Mouse (Mus musculus): ENCODE data around the gene Inip. TPM values are rescaled to one million over a fixed set of nuclear protein-coding genes. Genes with fewer than 3 reads are reported as not detected.

Inip gene
- total RNA-seq, 2 experiments from 2014 or later: 21.7 to 27.0 TPM

DNA sequence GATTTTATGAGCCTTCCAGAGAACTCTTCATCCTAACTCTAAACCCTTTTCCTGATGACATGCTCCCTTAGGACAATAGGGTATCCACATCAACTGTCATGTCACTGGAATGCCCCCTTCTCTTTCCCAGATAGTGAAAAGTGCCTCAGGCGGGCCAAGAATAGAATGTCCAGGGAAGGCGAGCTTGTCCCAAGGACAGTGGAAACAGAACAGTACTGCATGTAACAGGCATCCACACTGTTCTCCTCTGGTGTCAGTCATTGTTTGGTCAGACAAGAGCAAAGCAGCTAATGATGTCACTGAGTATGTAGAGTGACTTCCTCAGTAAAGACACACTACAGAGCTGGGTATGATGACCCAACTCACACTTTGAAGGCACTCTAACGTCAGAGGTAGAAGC is 23.6 kb downstream of the Inip start:
- no peak for DNase-seq (ENCODE audit: low spot score in 2 of 2)

DNA sequence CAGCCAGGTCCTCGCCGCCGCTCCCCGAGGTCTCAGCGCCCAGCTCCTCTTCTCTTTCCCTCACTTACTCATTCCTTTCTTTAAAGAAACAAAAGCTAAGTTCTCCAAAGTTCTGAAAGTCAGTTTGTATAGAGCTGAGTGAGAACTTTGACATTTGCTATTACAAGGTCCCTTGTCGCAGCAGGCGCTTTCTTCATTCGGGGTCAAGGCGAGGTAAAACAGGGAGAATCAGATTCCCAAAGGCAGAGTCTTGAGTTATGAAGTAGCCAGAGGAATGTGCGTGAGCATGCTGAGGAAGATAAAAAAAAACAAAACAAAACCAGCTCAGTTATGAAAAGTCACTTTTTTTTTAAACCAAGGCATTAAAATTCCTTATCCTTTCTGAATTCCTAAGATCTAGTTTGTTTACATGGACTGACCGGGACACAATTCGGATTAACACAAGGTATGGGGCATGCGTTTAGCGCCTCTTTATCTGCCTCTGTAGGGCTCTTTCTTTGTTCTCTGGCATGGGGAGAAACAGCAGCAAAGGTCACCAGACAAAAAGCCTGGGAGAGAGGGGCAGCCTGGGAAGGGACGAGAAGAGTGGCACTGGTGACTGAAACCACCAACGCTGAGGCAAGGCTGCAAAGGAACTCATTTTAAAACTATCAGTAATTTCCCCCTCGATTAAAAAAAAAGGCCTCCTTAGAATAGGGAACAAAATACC is 29.1 kb downstream of the Inip start:
- DNase-seq (ENCODE audit: low spot score in 2 of 2): no peak

DNA sequence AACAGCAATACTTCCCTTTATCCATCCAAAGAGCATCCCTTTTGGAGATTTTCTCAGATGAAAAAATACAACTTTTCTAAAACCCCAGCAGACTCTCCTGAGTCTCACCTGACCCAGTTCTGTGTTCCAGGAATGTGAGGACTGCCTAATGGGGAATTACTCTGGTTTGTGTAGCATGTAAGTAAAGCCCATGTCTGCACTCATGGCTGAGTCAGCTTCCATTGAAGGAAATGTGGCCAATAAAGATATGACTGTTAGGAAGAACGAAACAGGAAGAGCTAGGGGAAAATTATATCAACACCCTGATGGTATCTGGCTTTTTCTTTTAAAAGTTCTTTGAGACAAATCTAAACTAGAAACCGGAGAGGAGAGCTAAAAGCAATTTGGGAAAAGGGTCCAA is 33.7 kb downstream of the Inip start:
- DNase-seq (ENCODE audit: low spot score in 2 of 2): no peak

- DNase-seq (ENCODE audit: low spot score in 2 of 2): no peak
Measured at GRCm38 (mm10) chr4:59765385-59766005, 35.9 kb downstream of the Inip start.

DNA sequence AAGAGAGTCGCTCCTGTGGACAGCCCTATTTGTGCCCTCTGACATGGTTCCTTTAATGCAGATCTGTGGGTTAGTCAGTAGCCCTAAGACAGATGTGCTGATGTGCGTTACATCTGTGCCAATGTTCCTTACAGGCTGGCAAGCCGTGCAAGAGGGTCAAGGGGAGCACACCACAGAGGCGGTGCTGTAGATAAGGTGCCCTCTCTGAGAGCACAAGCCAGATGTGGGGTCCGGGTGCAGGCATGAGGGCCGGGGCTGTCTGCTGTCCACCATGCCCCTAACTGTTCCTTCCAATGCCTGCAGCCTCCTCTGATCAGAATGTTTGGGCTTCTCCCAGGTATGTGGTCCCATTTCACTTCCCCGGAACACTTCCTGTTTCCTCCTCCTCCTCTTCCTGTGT is 36.4 kb downstream of the Inip start:
- no peak for DNase-seq (ENCODE audit: low spot score in 2 of 2)

DNA sequence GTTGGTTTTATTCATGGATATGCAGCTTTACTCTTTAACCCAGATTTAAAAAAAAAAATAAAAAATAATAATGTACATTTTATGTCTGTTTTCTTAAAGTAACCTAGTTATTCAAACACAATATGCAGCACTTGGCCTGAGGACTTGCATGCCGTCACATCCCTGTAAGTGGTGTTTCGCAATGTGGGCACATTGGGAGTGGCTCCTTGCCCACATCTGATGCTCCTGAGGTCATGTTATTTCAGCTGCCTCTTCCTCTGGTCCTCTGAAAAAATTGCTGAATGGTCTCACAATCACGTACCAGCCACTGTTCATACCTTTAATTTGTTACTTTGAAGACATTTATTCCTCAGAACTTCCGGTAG is 40.0 kb downstream of the Inip start:
- DNase-seq (ENCODE audit: low spot score in 2 of 2): no peak

GRCm38 (mm10) chr4:59760636-59761364 is 40.6 kb downstream of the Inip start:
- DNase-seq (ENCODE audit: low spot score in 2 of 2): no peak

DNA sequence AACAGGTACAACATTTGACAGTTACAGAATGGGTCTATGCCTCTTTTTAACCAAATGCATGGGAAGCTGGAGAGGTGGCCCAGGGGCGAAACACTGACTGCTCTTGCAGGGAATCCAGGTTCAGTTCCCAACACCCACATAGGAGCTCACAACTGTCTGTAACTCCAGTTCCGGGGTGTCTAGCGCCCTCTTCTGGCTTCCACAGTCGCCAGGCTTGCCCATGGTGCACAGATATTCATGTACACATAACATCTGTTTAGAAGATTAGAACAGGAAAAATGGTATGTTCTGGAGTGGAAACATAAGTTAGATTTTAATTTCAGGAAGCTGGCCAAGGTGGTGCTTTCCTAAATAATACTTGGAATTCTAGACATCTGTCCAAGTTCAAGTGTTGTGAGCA is 41.4 kb downstream of the Inip start:
- DNase-seq (ENCODE audit: low spot score in 2 of 2): no peak

DNA sequence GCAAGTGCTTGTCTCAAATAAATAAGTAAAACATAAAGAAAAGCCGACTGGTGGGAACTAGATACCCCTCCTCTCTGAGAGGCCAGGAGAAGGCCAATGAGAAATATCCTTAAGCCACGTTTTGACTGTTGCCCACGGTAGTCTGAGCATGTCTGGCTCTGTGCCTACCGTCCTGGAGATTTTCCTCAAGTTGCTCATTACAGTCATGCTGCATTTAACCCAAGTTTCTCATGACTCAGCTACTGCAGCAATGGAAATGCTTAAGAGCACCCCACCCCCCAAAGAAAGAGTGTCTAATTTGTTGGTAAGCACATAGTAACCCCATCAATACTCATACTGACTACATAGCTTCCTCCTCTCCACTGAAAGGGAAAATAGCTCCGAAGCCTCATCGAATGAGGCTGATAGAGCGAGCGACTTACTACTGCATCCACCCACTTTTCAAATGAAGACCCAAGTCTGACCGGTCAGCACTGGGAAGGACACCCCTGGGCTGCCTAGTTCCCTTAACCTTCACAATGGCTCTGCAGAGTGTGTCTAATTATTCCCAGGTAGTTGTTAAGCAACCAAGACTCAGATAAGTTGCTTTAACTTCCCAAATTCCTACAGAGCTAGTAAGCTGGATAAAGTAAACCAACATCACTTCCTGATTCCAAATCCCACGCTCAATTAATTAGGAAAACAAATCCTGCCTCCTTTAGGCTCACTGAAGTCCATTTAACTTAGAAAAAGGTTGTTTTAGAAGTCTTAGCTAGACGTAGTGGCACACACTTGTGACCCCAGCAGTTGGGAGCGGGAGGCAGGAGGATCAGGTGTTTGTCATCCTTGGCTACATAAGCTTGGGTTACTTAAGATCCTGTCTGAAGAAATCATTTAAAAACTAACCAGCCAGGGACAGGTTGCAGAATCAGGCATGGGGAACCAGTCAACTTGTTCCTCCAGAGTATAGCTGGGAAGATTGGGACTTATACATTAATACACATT is 43.6 kb downstream of the Inip start:
- no peak for DNase-seq (ENCODE audit: low spot score in 2 of 2)

DNA sequence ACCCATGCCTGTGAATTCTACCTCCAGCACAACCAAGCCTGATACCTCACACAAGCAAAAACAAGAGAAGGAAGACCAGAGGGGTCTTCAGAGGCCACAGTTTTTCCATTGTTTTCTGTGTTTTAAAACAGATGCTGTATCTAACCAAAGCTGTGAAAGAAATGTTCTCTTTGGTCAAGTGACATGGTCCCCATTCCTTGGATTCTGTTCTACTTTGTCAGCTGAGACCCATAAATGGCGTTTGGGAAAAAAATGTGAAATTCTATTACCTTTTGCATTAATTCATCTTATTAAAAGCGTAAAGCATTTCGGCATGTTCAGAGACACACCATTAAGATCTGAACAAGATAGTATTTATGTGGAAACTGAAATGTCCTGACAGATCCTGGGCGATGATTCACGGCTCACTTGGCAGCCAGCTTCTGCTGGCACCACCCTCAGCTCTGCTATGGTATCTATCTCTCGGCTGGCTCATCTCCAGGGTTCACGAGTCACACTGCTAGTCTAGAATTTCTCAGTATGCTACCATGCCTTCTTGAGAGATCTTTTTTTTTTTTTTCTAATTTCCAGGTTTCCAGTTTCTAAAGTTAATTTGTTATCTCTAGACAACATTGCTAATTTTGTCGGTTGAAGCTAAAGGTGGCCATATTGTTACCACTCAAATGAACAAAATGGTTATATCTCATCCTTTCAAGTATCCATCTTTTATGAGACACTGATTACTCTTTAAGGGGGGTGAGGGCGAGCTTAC is 44.9 kb downstream of the Inip start:
- DNase-seq (ENCODE audit: low spot score in 2 of 2): peak; percentile 78 to 82

GRCm38 (mm10) chr4:59753491-59754140 is 47.8 kb downstream of the Inip start:
- DNase-seq (ENCODE audit: low spot score in 2 of 2): no peak

GRCm38 (mm10) chr4:59739882-59740281 is 61.5 kb downstream of the Inip start:
- no peak for DNase-seq (ENCODE audit: low spot score in 2 of 2)

DNA sequence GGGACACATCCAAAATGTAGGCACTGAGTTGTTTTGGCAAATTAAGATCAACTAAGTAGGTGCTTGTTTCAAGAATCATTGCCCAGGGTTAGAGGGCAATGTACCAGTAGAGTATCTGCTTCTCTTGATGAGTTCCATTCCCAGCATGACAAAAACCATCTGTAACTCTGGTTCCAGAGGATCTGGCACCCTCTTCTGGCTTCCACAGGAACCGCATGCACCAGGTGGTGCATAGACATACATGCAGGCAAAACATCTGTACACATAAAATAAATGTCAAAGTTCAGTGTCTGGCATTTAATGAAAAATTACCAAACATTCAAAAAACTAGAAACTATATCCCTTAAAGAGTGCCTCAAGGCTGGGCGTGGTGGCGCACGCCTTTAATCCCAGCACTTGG is 62.1 kb downstream of the Inip start:
- DNase-seq (ENCODE audit: low spot score in 2 of 2): no peak

DNA sequence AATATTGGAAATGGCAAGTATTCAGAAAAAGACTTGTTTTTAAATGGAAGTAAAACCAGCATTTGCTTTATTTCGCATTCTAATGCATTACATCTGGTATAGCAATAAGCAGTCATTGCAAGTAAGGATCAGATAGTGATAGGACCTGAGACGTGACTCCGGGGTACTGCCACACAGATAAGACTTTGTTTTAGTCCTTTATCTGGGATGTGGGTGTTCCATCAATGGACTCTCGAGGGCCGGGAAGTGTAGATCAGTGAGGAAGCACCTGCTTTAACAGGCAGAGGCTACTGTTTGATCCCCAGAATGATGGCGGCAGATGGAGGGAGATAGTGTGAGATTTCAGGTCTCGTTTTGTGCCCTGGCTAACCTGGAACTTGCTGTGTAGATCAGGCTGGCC is 69.8 kb downstream of the Inip start:
- DNase-seq (ENCODE audit: low spot score in 2 of 2): no peak

DNA sequence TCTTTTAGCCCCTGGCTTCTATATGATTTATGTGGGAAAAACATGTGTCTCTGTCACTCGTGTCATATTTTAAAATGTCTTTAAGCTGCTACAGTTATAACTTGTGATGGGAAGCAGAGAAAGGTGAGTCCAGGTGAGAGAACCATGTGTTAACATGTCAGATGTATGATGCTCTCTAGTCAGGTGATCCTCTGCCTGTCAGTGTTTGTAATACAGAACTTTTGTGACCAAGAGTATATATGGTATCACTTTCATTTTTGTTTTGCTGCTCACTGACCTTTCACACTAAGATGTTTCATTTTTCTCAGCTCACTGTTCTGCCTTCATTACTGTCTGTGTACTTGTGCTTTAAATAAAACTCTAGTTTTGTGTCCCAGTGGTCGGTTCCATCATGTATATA is 72.5 kb downstream of the Inip start:
- DNase-seq (ENCODE audit: low spot score in 2 of 2): no peak

DNA sequence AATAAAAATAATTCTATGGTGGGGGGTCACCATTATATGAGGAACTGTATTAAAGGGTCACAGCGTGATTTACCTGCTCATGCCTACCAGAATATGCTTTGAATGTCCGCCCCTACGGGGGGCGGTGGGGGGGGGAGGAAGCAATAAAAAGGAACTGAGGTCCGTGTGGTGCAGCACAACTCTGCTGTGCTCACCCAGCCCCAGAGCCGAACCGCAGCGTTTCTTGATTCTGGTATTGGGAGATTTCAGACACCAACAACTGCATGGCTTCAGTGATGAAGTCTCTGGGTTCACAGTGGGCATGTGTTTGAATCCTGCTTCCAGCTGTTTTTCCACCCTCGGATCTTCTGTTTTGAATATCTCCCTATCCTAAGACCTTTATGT is 73.5 kb downstream of the Inip start:
- DNase-seq (ENCODE audit: low spot score in 2 of 2): no peak

DNA sequence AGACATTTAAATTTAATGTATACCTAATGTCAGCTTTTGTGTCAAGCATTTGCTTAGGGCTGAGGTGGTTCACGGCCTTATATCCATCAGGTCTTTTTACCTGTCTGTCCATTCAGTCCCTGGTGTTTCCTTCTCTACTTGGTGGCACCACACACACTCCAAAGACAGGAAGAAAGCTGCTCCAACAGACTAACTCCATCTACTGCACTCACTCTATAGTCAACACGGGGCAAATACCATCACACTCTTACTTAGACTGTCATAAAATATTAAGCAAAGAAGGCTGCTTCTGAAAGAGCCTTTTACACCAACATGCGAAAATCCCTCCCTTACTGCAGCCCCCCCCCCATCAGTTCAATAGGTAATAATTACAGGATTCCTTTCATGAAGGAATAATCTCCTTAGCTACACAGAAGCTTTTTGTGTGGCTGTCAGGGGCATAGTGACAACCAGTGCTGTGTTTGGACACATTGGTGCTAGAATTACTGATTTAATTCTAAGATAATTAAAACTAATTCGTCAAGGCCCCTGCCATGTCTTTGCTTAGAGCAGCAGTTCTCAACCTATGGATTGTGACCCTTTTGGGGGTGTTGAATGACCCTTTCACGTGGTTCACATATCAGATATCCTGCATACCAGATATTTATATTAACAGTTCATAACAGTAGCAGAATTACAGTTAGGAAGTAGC is 74.1 kb downstream of the Inip start:
- DNase-seq (ENCODE audit: low spot score in 2 of 2): no peak

DNA sequence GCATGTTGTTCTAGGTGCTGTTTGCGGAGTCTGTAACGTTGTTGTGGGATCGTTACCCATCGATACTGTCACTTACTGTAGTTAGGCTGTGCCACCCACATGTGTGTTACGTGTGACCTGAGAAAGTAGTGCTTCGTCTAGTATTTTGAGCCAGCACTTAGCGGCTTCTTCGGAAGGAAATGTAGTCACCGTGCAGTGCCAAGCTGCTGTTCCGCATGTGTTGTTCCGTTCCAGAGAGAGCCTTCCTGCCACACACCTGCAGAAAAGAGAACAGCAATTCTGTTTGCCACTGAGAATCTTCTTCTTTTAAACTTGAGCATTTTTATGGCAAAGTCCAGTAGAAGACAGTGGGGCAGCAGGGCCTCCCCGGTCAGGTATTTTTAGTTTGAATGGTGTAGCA is 74.9 kb downstream of the Inip start:
- DNase-seq (ENCODE audit: low spot score in 2 of 2): no peak

- DNase-seq (ENCODE audit: low spot score in 2 of 2): no peak
Measured at GRCm38 (mm10) chr4:59725579-59725978, 75.8 kb downstream of the Inip start.

GRCm38 (mm10) chr4:59721811-59722210 is 79.6 kb downstream of the Inip start:
- DNase-seq (ENCODE audit: low spot score in 2 of 2): no peak
